Mouse (Mus musculus): ENCODE results near the gene Ptk7. TPM values are rescaled to one million over a fixed set of nuclear protein-coding genes. Genes with fewer than 3 reads are reported as not detected.
A peak's percentile ranks its signal among the peaks of the same experiment; 100 is the strongest.

Gene Ptk7
- polyA plus RNA-seq, 1 experiment from 2014 or later = 67.2 TPM

GRCm38 (mm10) chr17:46651292-46651691, 22.0 kb upstream of the Ptk7 start:
- peak overlapping the region; percentile 96 for H3K27ac ChIP-seq
- H3K4me3 ChIP-seq = peak overlapping the region; percentile 65
- WGBS = 78% methylated on average over 17 of the region's 17 CpGs
- peaks cover 54% of the 10 kb centered on the region for H3K4me1 ChIP-seq (replicated peaks)
- H3K9me3 ChIP-seq = no peaks in the 10 kb centered on the region
- DNase-seq (ENCODE audit: low spot score) = no peak
- peaks cover 69% of the 10 kb centered on the region for H3K36me3 ChIP-seq
- H3K27me3 ChIP-seq (ENCODE audit: insufficient read depth, poor library complexity, severe bottlenecking) = no peaks in the 10 kb centered on the region

- H3K4me3 ChIP-seq = peak within 1 kb of the TSS; percentile 65
- peaks cover 53% of the 10 kb centered on the region for H3K4me1 ChIP-seq (replicated peaks)
- peak within 1 kb of the TSS; percentile 96 for H3K27ac ChIP-seq
- WGBS = under 1% methylated on average over 58 of the region's 58 CpGs
- peaks cover 60% of the 10 kb centered on the region for H3K36me3 ChIP-seq
- no peaks in the 10 kb centered on the region for H3K27me3 ChIP-seq (ENCODE audit: insufficient read depth, poor library complexity, severe bottlenecking)
- peak; percentile 94 for DNase-seq (ENCODE audit: low spot score)
- H3K9me3 ChIP-seq = no peaks in the 10 kb centered on the region
Observed at GRCm38 (mm10) chr17:46650232-46651031, 21.1 kb upstream of the Ptk7 start, which contains the start of gene Cul7. Gene Cul7, plus strand, starts transcription at chr17:46650337.

- H3K9me3 ChIP-seq = no peaks in the 10 kb centered on the region
- WGBS = 39% methylated on average over 15 of the region's 15 CpGs
- H3K27me3 ChIP-seq (ENCODE audit: insufficient read depth, poor library complexity, severe bottlenecking) = no peaks in the 10 kb centered on the region
- peaks cover 54% of the 10 kb centered on the region for H3K36me3 ChIP-seq
- peaks cover 59% of the 10 kb centered on the region for H3K4me1 ChIP-seq (replicated peaks)
- peak overlapping the region; percentile 65 for H3K4me3 ChIP-seq
- DNase-seq (ENCODE audit: low spot score) = no peak
- H3K27ac ChIP-seq = peak overlapping the region; percentile 96
Observed at GRCm38 (mm10) chr17:46649811-46650210, 20.5 kb upstream of the Ptk7 start.

GRCm38 (mm10) chr17:46648436-46648835, 19.1 kb upstream of the Ptk7 start:
- H3K27ac ChIP-seq = no peak overlapping the region
- peaks cover 67% of the 10 kb centered on the region for H3K4me1 ChIP-seq (replicated peaks)
- no peaks in the 10 kb centered on the region for H3K9me3 ChIP-seq
- 89% methylated on average over 9 of the region's 9 CpGs for WGBS
- DNase-seq (ENCODE audit: low spot score) = no peak
- peaks cover 40% of the 10 kb centered on the region for H3K36me3 ChIP-seq
- H3K27me3 ChIP-seq (ENCODE audit: insufficient read depth, poor library complexity, severe bottlenecking) = no peaks in the 10 kb centered on the region
- no peak overlapping the region for H3K4me3 ChIP-seq

- DNase-seq (ENCODE audit: low spot score) = no peak
- Histone ChIP-seq H3K27ac (no peak overlapping the region), H3K4me3 (peak overlapping the region; percentile 86; the same call in 1 of the 2 replicates), H3K27me3 (ENCODE audit: insufficient read depth, poor library complexity, severe bottlenecking) (no peaks in the 10 kb centered on the region), H3K36me3 (peaks cover 30% of the 10 kb centered on the region), H3K4me1 (replicated peaks) (peaks cover 56% of the 10 kb centered on the region), H3K9me3 (no peaks in the 10 kb centered on the region)
- WGBS = 92% methylated on average over 7 of the region's 7 CpGs
Observed at GRCm38 (mm10) chr17:46647279-46647678, 18.0 kb upstream of the Ptk7 start.

- Histone ChIP-seq H3K27ac (peak overlapping the region; percentile 90), H3K4me3 (peak overlapping the region; percentile 86), H3K27me3 (ENCODE audit: insufficient read depth, poor library complexity, severe bottlenecking) (no peaks in the 10 kb centered on the region), H3K36me3 (peaks cover 30% of the 10 kb centered on the region), H3K9me3 (no peaks in the 10 kb centered on the region), H3K4me1 (replicated peaks) (peaks cover 47% of the 10 kb centered on the region)
- WGBS = under 1% methylated on average over 19 of the region's 19 CpGs
- DNase-seq (ENCODE audit: low spot score) = no peak
Observed at GRCm38 (mm10) chr17:46646322-46646662, 17.0 kb upstream of the Ptk7 start.

- Histone ChIP-seq H3K27ac (peak within 1 kb of the TSS; percentile 90), H3K36me3 (peaks cover 34% of the 10 kb centered on the region), H3K27me3 (ENCODE audit: insufficient read depth, poor library complexity, severe bottlenecking) (no peaks in the 10 kb centered on the region), H3K4me3 (peak within 1 kb of the TSS; percentile 86), H3K4me1 (replicated peaks) (peaks cover 41% of the 10 kb centered on the region), H3K9me3 (no peaks in the 10 kb centered on the region)
- under 1% methylated on average over 53 of the region's 53 CpGs for WGBS
- peak; percentile 100 for DNase-seq (ENCODE audit: low spot score)
Observed at GRCm38 (mm10) chr17:46645561-46646321, 16.4 kb upstream of the Ptk7 start, which contains the start of the genes Klc4 and Mrpl2. Gene Klc4, minus strand, starts transcription at chr17:46646022. Gene Mrpl2, plus strand, starts transcription at chr17:46646229.

GRCm38 (mm10) chr17:46644916-46645475, 15.7 kb upstream of the Ptk7 start:
- DNase-seq (ENCODE audit: low spot score) = no peak
- no peaks in the 10 kb centered on the region for H3K27me3 ChIP-seq (ENCODE audit: insufficient read depth, poor library complexity, severe bottlenecking)
- H3K36me3 ChIP-seq = peaks cover 41% of the 10 kb centered on the region
- H3K4me3 ChIP-seq = peak overlapping the region; percentile 86
- peaks cover 34% of the 10 kb centered on the region for H3K4me1 ChIP-seq (replicated peaks)
- no peaks in the 10 kb centered on the region for H3K9me3 ChIP-seq
- peak overlapping the region; percentile 90 for H3K27ac ChIP-seq
- 13% methylated on average over 11 of the region's 11 CpGs for WGBS

GRCm38 (mm10) chr17:46644152-46644805, 15.0 kb upstream of the Ptk7 start:
- WGBS = 87% methylated on average over 12 of the region's 12 CpGs
- no peak for DNase-seq (ENCODE audit: low spot score)
- Histone ChIP-seq H3K27ac (no peak overlapping the region), H3K9me3 (no peaks in the 10 kb centered on the region), H3K27me3 (ENCODE audit: insufficient read depth, poor library complexity, severe bottlenecking) (no peaks in the 10 kb centered on the region), H3K4me1 (replicated peaks) (peaks cover 26% of the 10 kb centered on the region), H3K36me3 (peaks cover 47% of the 10 kb centered on the region), H3K4me3 (peak overlapping the region; percentile 86)

- peaks cover 32% of the 10 kb centered on the region for H3K36me3 ChIP-seq
Observed at GRCm38 (mm10) chr17:46642060-46642459, 12.8 kb upstream of the Ptk7 start.

GRCm38 (mm10) chr17:46639929-46640328, 10.6 kb upstream of the Ptk7 start:
- no peak for DNase-seq (ENCODE audit: low spot score)
- no peak overlapping the region for H3K4me3 ChIP-seq
- peaks cover 24% of the 10 kb centered on the region for H3K4me1 ChIP-seq (replicated peaks)
- no peak overlapping the region for H3K27ac ChIP-seq
- H3K27me3 ChIP-seq (ENCODE audit: insufficient read depth, poor library complexity, severe bottlenecking) = no peaks in the 10 kb centered on the region
- peaks cover 47% of the 10 kb centered on the region for H3K36me3 ChIP-seq
- H3K9me3 ChIP-seq = no peaks in the 10 kb centered on the region
- 81% methylated on average over 9 of the region's 9 CpGs for WGBS

More at GRCm38 (mm10) chr17:46642060-46642459, 12.8 kb upstream of the Ptk7 start:
- DNase-seq (ENCODE audit: low spot score) = no peak
- Histone ChIP-seq H3K9me3 (no peaks in the 10 kb centered on the region), H3K4me1 (replicated peaks) (peaks cover 23% of the 10 kb centered on the region), H3K27me3 (ENCODE audit: insufficient read depth, poor library complexity, severe bottlenecking) (no peaks in the 10 kb centered on the region), H3K4me3 (no peak overlapping the region; the same call in 1 of the 2 replicates), H3K27ac (no peak overlapping the region)
- 91% methylated on average over 17 of the region's 17 CpGs for WGBS

- no peaks in the 10 kb centered on the region for H3K27me3 ChIP-seq (ENCODE audit: insufficient read depth, poor library complexity, severe bottlenecking)
- H3K36me3 ChIP-seq = peaks cover 67% of the 10 kb centered on the region
- peaks cover 21% of the 10 kb centered on the region for H3K4me1 ChIP-seq (replicated peaks)
- peak overlapping the region; percentile 23 for H3K4me3 ChIP-seq
- no peaks in the 10 kb centered on the region for H3K9me3 ChIP-seq
- peak; percentile 49 for DNase-seq (ENCODE audit: low spot score)
- H3K27ac ChIP-seq = peak overlapping the region; percentile 82
- WGBS = 29% methylated on average over 15 of the region's 15 CpGs
Observed at GRCm38 (mm10) chr17:46636831-46637523, 7.7 kb upstream of the Ptk7 start.
